Mouse (Mus musculus): ENCODE results near the gene Gh.

GRCm38 (mm10) chr11:106334066-106334465, 32.4 kb upstream of the Gh start:
- TF ChIP-seq CTCF (IDR thresholded peaks at IDR 0.05; ENCODE audit: low read depth) (no peak), EP300 (IDR thresholded peaks at IDR 0.05; ENCODE audit: low read depth) (no peak)
